Mouse (Mus musculus) thymus, postnatal 14 days (tissue): ENCODE results near the gene Rptor.

Experiments
- DNase-seq: peaks from one replicate; pipeline ENCODE4 v3.0.0; 2021

Rptor gene

DNA sequence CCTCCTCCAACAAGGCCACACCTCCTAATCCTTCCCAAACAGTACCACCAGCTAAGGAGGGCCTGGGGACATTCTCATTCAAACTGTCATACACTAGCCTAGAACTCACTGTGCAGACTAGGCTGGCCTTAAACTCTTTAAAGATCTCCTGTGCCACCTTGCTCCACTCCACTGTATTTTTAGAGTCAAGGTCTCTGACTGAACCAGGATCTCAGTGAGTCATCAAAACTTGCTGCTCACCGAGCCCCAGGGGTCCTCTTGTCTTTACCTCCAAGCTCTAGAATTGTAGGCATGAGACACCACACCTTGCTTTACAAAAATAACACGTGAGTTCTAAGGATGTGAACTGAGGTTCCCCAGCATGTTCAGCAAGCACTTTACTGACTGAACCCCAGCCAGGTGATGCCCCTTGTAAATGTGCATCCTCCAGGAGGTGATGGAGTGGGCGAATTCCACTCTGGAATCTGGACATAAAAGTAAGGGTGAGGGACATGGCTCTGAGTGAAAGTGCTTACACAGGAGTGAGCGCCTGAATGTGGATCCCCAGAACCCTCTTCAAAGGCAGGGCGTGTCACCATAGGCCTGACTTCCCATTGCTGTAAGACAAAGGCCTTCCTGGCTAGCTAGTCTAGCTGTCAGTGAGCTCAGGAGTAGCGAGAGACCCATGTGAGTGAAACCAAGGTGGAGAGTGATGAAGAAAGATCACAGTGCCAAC, 89.6 kb downstream of the Rptor start:
- no peak for DNase-seq

GRCm38 (mm10) chr11:119692911-119693261, 90.2 kb downstream of the Rptor start:
- no peak for DNase-seq

DNA sequence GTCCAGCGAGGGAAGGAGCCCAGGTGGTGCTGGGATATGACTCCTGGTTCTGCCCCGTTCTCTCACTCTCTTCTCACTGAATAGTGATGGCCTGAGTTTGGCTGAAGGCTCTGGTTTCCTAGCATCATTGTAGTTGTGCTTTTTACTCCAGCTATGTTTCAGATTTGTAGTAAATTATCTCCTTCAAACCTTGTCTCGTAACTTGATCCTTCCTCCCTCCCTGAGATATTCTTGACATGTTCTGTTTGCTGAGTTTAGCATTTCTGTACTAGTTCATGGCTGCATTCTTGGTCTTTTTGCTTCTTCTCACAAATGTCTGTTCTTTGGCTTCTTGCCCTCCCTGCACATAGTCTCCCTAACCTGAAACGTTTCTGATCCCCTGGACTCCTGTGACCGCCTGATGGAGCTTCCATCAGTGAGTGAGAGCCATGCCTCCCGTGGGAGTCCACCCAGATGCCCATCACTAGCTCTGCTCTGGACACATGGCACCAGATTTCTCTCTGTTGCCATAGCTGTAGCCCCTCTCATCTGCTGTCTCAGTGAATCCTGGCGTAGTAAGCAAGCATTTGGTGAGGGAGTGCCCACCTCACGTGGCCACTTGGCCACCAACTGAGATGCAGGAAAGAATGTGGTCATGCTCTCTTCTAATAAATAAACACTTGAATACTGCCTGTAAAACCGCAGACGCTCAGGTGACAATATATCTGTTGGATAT, 91.6 kb downstream of the Rptor start:
- DNase-seq, result no peak

- no peak for DNase-seq
These were observed 93.7 kb downstream of the Rptor start for GRCm38 (mm10) chr11:119696401-119696800.

- no peak for DNase-seq
These were observed 102.8 kb downstream of the Rptor start for GRCm38 (mm10) chr11:119705381-119706066.

DNA sequence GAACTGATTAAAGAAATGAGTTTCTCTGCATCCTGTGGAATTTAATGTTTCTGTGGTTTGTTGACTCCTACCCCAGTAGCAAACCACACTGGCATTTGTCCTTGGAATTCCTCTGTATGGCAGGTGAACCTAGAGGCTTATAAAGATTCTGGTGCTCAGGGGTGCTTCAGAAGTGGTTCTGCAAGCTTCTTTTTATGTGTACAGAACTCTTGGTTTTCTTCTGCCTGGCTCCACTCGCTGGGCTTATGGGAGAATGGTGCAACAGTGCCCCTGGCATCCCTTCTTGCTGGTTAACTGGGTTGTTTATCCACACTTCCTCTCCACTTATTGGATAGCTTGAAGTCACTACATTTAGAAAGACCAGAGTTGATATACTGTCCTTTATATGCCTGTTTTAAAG, 104.6 kb downstream of the Rptor start:
- no peak for DNase-seq

DNA sequence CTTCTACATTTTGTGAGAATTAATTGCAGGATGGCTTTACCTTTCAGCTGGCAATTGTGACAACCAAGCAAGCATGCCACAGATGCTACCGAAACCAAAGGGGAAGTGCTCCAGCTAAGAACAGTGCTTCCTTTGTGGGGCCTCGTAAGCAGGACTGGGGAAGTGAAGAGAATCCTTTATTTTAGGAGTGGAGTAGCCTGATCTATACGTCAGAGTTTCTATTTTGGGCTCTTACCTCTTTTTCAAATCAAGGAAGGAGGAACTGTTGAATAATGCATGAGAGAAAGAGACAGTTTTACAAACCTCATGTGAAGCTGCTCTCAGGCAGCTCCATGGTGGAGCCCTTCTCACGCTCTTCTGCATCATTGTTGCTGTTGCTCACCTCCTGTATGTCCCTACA, 106.5 kb downstream of the Rptor start:
- DNase-seq, result no peak

GRCm38 (mm10) chr11:119710338-119710737, 107.6 kb downstream of the Rptor start:
- no peak for DNase-seq

GRCm38 (mm10) chr11:119710822-119711221, 108.1 kb downstream of the Rptor start:
- no peak for DNase-seq

DNA sequence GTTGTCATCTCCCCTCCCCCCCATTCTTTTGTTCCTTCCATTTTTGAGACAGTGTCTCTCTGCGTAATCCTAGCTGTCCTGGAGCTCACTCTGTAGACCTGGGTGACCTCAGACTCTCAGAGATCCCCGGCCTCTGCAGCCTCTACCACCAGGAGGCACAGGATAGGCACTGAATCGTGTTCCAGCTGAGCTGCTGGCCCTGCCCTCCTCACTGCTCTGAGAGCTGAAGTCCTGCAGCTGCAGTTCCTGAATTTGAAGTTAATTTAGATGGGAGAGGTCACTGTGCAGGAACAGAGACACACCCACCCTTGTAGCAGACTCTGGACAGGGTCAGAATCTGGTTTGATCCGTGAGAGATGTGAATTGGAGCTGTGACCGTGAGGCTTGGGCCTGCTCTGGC, 112.7 kb downstream of the Rptor start:
- peak; percentile 19 for DNase-seq

DNA sequence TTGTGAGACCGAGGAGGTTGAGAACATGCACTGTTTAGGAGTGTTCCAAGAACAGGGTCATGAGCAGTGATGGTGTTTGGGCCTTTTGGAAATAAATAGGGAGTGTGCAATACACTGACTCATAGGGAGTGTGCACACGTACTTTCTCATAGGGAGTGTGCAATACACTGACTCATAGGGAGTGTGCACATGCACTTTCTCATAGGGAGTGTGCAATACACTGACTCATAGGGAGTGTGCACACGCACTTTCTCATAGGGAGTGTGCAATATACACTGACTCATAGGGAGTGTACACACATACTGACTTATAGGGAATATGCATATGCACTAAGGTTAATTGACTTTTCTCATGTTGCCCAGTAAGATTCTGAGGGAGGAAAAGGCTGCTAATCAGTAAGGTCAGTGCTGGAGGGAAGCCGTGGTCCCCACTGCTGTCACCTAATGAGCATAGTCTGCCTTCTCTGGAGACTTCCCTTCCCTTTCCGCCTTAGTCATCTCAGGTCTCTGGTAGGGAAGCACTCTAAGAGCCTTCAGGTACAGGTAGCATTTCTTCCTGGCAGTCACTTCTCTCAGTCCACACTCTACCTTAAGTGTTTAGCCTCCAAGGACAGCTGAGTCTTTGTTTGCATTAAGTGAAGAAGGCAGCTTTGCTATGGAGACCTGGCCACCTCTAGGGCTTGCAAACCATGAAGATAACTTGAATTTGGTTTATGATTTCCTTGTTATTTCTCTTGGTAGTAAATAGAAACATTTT, 113.3 kb downstream of the Rptor start:
- DNase-seq, result no peak

GRCm38 (mm10) chr11:119718115-119718514, 115.4 kb downstream of the Rptor start:
- no peak for DNase-seq

DNA sequence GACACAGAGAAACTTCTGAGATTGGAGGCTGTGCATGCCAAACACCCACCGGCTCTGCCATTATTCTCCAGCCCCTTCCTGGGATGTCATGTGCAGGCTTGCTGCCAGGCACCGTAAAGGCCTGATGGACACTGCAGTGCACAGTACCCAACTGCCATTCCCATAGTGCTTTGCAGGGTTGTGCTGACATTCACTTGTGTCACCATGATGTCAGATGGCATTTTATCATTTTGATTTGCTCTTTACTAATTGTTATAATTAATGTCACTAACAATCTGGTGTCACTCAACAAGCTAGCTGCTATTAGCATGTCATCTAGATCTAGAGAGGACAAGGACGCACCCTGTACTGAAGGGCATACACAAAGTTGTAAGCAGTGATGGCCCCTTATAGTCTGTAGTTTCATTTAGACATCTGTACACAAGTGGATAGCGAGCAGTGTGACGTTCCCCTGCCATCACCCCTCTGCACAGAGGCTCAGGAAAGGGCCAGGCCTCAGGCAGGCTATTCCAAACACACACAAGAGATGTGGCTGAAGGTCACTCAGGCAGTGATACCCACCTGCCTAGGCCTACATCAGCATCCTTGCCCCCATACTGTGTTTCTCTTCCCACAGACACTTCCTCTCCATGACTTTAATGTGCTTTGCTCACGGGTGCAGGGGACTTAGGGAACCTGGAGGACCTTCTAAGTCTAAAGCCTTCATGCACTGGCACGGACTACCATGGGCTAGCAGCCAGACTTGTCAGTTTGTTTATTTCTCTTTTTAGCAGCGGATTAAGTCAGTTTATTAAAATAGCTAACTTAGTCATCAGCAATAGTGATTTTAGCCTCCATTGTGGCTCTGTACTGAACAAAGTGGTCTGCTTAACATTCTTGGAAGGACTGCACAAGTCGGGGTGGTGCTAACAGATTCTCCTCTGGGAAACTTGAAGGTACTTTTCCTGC, 117.7 kb downstream of the Rptor start:
- no peak for DNase-seq

DNA sequence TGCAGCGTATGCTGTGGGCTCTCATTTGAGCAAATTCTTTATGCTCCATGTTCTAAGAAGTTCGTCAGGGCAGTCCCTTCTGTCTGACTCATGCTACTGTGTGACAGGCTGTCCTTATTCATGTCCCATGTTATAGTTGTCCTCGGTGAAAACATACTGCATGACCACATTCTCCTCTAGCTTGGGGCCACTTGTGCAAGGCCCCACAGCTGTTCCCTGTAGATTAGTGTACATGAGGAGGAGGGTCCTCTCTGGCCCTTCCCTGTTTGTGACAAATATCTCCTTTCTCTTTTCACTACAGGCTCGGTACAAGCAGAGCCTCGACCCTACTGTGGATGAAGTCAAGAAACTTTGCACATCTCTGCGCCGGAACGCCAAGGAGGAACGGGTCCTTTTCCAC, 122.0 kb downstream of the Rptor start:
- no peak for DNase-seq

GRCm38 (mm10) chr11:119731382-119731781, 128.7 kb downstream of the Rptor start:
- DNase-seq, result no peak

DNA sequence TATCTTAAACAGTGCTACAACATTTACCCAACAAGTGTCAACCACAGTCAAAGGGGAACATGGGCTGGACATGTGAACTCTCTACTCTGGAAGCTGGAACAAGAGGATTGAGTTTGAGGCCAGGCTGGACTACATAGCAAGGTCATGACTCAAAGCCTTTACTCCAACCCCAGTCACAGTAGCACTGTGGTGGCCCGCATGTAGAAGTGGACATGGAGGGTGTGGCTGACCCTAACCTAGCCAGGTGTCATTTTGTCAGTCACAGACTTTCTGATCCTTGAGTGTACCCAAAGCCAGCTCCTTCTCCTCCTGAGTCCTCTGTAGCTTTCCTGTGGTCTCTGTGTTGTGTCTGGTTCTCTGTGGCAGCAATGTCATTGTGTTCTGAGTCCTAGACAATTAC, 129.7 kb downstream of the Rptor start:
- no peak for DNase-seq

- DNase-seq, result no peak
These were observed 130.4 kb downstream of the Rptor start for GRCm38 (mm10) chr11:119732961-119733656.

GRCm38 (mm10) chr11:119733657-119733990, 130.9 kb downstream of the Rptor start:
- DNase-seq, result no peak

GRCm38 (mm10) chr11:119735152-119735551, 132.4 kb downstream of the Rptor start:
- no peak for DNase-seq

DNA sequence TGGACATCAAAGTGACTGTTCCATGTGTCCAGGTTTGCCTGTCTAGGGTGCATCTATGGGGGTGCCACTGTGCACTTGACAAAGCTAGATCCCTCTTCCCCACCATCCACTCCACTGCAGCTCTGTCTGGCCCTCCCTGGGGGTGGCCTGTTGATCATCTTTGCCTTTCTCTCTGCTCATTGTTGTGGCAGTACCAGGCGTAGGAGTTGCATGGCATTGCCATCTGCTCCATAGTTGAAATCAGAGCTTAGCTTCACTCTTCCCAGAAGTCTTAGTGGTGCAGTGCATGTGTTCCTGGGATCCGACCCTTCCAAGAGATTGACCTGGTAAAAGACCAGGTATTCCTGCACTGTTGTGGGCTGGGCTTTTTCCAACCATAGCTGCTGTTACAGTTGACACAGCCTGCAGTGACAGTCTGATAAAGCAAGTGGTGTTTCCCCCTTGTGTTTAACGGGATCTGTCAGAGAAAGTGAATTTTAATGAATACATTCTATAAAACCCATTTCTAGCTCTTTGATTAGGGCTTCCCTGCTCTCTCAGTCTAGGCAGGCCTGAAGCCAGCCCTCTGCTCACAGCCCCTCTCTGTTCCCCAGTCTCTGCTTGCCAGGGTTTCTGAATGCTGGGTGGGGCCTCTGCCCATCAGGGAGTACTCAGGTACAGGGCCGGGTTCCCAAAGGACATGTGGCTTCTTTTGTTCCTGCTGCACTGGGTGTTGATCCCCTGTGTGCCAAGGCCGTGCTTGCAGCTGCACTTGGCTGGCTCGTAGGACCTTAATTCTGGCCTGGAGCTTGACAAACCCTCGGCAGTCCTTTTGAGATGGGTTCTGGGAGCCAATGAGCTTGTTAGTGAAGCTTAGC, 136.5 kb downstream of the Rptor start:
- DNase-seq, result no peak

- no peak for DNase-seq
These were observed 138.7 kb downstream of the Rptor start for GRCm38 (mm10) chr11:119741401-119741800.
